Mouse (Mus musculus) left cerebral cortex, adult 11 months (tissue): ENCODE measurements around the gene Mfrp.

ENCODE experiments used
- DNase-seq: peaks from one replicate; pipeline ENCODE4 v3.0.0; 2022; ENCODE audit warnings: low spot score

The Mfrp gene

GRCm38 (mm10) chr9:44130581-44131275, 29.2 kb downstream of the Mfrp start:
- DNase-seq, result no peak

GRCm38 (mm10) chr9:44131276-44131590, 29.7 kb downstream of the Mfrp start:
- no peak for DNase-seq

DNA sequence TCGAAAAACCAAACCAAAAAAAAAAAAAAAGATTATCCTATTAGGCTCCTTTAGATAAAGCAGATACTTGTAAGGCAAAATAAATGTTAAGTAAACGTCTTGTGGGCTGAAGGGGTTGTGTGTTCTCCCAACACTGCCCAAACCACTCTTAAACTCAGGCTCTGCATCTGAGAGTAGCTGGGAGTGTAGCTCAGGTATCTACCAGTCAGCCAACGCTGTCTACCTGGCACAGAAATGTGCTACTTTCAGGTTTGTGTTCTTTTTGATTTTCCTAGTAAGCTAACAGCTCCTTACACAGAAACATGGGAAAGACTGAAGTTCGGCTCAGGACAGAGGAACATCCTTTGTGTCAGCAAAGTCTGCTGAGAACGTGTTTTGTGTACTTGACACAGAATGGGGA, 30.7 kb downstream of the Mfrp start:
- DNase-seq, result no peak

DNA sequence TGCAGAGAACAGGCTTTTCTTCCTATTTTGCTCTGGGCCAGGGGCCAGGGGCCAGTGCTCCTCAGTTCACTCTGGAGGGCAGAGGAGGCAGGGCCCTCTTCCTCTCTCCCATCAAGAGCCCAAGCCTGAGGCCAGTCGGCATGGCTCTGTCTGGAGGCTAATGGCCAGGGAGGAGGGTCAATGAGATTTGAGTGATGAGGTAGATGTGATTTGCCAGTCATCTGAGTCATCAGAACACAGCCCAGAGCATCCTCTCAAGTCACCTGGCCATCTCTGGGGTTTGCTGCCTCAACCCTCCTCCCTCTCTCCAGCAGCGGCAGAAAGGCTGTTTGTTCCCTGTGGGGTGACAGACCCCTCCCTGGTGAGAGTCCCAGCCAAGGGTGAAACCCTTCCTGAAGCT, 31.8 kb downstream of the Mfrp start:
- DNase-seq, result no peak

GRCm38 (mm10) chr9:44134101-44134850, 32.7 kb downstream of the Mfrp start, which contains the start of gene Mcam:
Gene Mcam (plus strand): TSS chr9:44134469.
- no peak for DNase-seq

- no peak for DNase-seq
Measured at GRCm38 (mm10) chr9:44134851-44135730, 33.6 kb downstream of the Mfrp start.

DNA sequence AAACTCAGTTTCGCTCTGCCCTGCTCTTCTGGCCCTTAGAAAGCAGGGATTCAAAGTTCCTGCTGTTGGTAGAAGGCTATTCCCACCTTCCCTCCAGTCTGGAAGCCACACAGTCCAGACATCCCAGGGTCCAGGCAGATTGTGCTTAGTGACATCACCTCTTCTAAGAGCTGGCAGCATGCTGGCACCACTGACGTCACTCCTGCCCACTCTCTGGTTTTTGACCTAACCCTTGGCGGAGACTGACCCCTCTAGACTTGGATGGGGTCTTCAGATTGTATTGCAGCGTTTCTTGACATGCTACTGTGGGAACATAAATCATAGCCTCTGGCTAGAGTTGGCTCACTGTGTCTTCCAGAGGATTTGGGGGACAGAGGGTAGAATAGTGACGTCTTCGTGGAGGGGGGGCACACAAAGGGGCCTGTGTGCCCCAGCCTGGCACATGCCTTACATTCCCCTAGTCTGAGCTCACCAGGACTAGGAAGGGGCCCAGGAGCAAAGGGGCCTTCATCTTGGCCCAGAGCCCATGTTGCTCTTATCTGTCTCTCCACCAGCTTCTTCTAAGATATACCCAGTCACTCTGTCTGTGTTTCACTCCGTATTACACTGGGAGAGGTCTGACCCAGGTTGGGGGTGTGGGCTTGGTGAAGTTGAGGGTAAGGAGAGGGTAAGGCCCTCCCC, 34.3 kb downstream of the Mfrp start:
- DNase-seq, result no peak

- no peak for DNase-seq
Measured at GRCm38 (mm10) chr9:44137846-44138245, 36.3 kb downstream of the Mfrp start.

- DNase-seq, result no peak
Measured at GRCm38 (mm10) chr9:44141951-44142350, 40.4 kb downstream of the Mfrp start.

DNA sequence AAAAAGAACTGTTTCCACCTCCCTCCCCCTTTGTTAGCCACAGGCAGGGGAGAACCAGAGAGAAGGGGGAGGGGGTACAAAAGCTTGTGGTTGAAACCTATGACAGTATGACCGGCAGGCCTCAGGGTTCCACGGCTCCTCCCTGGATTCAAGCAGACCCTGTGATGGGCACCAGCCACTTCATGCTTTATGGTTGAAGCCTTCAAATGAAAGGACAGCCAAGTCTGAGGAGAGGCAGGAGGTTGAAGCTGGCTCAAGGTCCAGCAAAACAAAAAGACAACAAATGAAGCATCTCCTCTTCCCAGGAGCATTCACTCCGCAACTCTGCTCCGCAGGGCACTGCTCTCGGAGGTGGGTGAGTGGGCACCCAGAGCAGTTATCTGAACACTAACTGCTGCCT, 41.9 kb downstream of the Mfrp start:
- no peak for DNase-seq

DNA sequence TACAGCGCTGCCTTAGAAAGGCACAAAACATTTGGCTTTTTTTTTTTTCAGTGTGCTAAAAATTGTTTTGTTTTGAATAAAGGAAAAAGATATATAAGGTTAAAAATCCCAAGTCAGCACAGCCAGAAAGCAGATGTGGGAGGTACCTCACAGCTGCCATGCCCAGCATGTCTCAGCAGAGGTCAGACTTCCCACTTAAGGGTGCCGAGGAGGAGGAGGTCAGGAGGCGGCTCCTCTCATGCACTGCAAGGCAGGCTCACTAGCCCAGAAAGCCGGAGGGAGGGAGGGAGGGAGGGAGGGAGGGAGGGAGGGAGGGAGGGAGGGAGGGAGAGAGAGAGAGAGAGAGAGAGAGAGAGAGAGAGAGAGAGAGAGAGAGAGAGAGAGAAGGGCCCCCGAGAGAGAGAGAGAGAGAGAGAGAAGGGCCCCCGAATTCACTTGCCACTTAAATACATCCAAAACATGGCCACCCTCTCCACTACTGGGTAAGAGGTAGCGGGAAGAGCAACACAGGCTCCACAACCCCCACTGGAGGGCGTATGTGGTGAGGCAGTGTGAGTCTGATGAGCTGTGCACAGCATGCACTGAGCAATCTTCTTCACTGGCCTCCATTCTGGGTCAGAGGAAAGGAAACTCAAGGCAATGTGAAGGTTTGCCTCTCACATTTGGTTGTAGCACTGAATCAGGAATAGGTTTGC, 42.6 kb downstream of the Mfrp start:
- no peak for DNase-seq

DNA sequence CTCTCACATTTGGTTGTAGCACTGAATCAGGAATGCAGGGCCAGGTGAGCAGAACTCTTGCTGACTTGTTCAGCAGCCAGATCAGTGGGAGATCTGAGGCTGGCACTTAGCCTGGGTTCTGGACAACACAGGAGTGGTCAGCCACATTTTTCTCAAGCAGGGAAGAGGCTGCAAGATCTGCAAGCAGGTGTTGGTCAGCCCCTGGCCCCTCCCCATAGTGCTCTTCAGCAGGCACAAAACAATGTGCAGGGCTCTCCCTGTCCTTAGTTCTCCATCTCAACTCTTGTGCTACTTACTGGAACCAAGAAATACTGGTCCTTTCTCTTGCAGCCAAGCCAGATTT, 43.2 kb downstream of the Mfrp start:
- DNase-seq, result no peak

DNA sequence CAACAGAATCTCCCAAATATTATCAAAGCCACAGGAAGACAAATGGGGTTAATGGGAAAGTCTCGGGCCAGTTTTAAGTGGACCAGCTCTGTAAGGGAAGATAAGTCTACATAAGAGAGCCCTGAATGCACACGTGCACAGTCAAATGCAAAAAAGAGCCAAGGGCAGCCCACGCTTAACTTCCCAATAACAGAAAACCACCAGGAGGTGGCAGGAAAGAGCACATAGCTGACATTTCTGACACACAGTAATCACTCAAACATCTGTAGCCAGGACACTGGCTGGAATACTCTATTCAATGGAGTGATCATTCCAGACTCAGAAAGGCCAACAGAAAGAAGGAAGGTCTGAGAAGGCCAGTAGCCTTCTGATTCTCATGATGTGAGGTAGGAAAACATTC, 45.8 kb downstream of the Mfrp start:
- DNase-seq, result no peak
